Mouse (Mus musculus): ENCODE measurements around the gene Tbpl1. TPM values are rescaled to one million over a fixed set of nuclear protein-coding genes. Genes with fewer than 3 reads are reported as not detected.

Tbpl1 gene
- total RNA-seq, 2 experiments from 2014 or later, result 60.6 to 61.8 TPM

Small RNA genes within 50 kb of the gene (microRNA-seq; reads per million reads assigned to microRNA genes)
- gene Mir7663, result 0.37 to 0.40 reads per million in 2 experiments

Other genes starting within 250 kb of the Tbpl1 start
- gene Slc2a12, start 86.9 kb downstream of the Tbpl1 start, total RNA-seq (2021), result 1 to 10 TPM; 2.7 to 2.9 TPM
- not detected for gene Tcf21, start 88.2 kb upstream of the Tbpl1 start, total RNA-seq (2021)

All from layer of hippocampus, postnatal 25 days (tissue).